8 mouse cellular contexts compared by ENCODE assay signal in the genomic region with DNA sequence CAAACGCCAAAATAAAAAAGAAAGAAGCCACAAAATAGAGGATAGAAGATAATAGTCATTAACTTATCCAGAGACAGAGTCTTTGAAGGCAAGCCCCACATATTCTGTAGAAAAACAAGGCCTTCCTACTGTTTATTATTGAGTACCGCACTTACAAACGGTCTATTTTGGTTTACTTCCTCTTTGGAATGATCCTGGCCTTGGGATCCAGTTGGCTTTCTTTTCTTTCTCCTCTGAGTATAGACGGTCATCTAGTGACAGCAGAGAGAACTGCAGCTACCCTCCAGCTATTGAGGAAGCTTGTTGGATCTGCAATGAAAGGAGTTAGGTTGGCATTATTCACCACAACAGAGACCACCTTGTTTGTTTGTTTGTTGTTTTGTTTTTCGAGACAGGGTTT. TPM values are rescaled to one million over a fixed set of nuclear protein-coding genes. Genes with fewer than 3 reads are reported as not detected.
A peak's percentile ranks its signal among the peaks of the same experiment; 100 is the strongest.
DNase-seq lines count a peak whose midpoint lies in the region; ATAC-seq lines count a peak whose summit lies in the region.

No protein-coding gene starts in this region.

- peak overlapping the region; percentile 40; the same call in 1 of the 2 replicates for H3K9ac ChIP-seq in intestine, embryonic 16.5 days (ENCODE audit: low read depth, low read length)

- intact Hi-C loops in left cerebral cortex, postnatal 25 days (cut with DNase I), result loop anchor here (2.0 kb wide), 1 partner anchor 64 kb away; a partner anchor contains a TSS

- H3K27me3 ChIP-seq in intestine, embryonic 16.5 days (replicated peaks; ENCODE audit: control insufficient read depth, insufficient read depth, low read length), result no peaks in the 10 kb centered on the region

- no peak overlapping the region; the same call in 1 of the 2 replicates for H3K4me3 ChIP-seq in intestine, embryonic 16.5 days (ENCODE audit: low read length)

- H3K36me3 ChIP-seq in intestine, embryonic 16.5 days (ENCODE audit: control insufficient read depth, insufficient read depth, low read length), result no peaks in the 10 kb centered on the region

- peak; percentile 30 to 35 for DNase-seq in urinary bladder, postnatal 36 days (ENCODE audit: low spot score in 2 of 2)
- DNase-seq in urinary bladder, adult 2 months (ENCODE audit: low spot score), result no peak
- DNase-seq in cerebellum, adult 18-20 months, result peak; percentile 45 to 66
- peak; percentile 32 to 46 for DNase-seq in gastrocnemius, adult 8-10 months (ENCODE audit: low spot score in 2 of 2)
- DNase-seq in left cerebral cortex, postnatal 25 days (ENCODE audit: low spot score in 2 of 2), result peak; percentile 46 to 76
- peak; percentile 76 for DNase-seq in retina, postnatal 1 day
- no peak for DNase-seq in T-cell, adult 2 months (ENCODE audit: low spot score)

- peak; percentile 78 for ATAC-seq in intestine, embryonic 16.5 days

- H3K27ac ChIP-seq in intestine, embryonic 16.5 days (ENCODE audit: low read length), result no peak overlapping the region

- no peaks in the 10 kb centered on the region for H3K9me3 ChIP-seq in intestine, embryonic 16.5 days (ENCODE audit: control insufficient read depth, low read length)

- 0 out of 2 replicates have a peak, but pooled peaks cover 3% of the 10 kb centered on the region for H3K4me1 ChIP-seq in intestine, embryonic 16.5 days (ENCODE audit: control insufficient read depth, insufficient read depth, low read length)

- 20% methylated on average over 5 of the region's 5 CpGs for WGBS in intestine, embryonic 16.5 days

- H3K4me2 ChIP-seq in intestine, embryonic 16.5 days (ENCODE audit: low read depth, low read length), result 0 out of 2 replicates have a peak overlapping the region, but pooled peaks have one; percentile 19

RNA-seq across cellular contexts. Expression of a gene that starts 11.8 kb away (rescaled TPM):
- polyA plus RNA-seq in urinary bladder, adult 2 months (2012; rRNA removed), result 7.1 and 7.6 TPM in 2 replicates
- 10 to 100 TPM in 1 of 4 experiments, 1 to 10 TPM in 3; 9.0 to 12.1 (median 9.2) TPM for total RNA-seq in gastrocnemius, adult 8-10 months (2022)
- 6.9 and 7.6 TPM in 2 replicates for polyA plus RNA-seq in intestine, embryonic 16.5 days (2015; fragmentation: Nextera tagmentation; extraction: Ambion mirVana)
- total RNA-seq in left cerebral cortex, postnatal 25 days (2021), result 10 to 100 TPM in 1 of 2 experiments, 1 to 10 TPM in 1; 9.8 to 12.0 TPM

Comparison
In these comparisons a context has a peak if more than half of its experiments do, and no peak if none do; other contexts are left out.
1. DNase-seq: peak in urinary bladder, postnatal 36 days (2 of 2), cerebellum, adult 18-20 months (2 of 2), gastrocnemius, adult 8-10 months (2 of 2), left cerebral cortex, postnatal 25 days (2 of 2) and retina, postnatal 1 day (single experiment); none in urinary bladder, adult 2 months (single experiment) and T-cell, adult 2 months (single experiment).